12 mouse cellular contexts compared by ENCODE assay signal in genomic region chr5:151143955-151144354, GRCm38 (mm10).
DNase-seq lines count a peak whose midpoint lies in the region; ATAC-seq and TF ChIP-seq lines count a peak whose summit lies in the region.
"Had no signal": no experiment of that assay in that cellular context is flagged by ENCODE, and none has a peak within 500 bp of the region (broad histone marks: within the 10 kb centered on the region; RNA-seq: fewer than 3 reads in every experiment).

No protein-coding gene starts in this region.

- DNase-seq in hindbrain, embryonic 14.5 days (ENCODE audit: low spot score), result no peak
- DNase-seq in midbrain, embryonic 10.5 days (ENCODE audit: low spot score), result no peak
- no peak for DNase-seq in embryo, embryonic 10.5 days (ENCODE audit: low spot score)
- DNase-seq: adrenal gland, postnatal 25 days; layer of hippocampus, postnatal 36 days; liver; spleen, adult 18-20 months had no signal

- TF ChIP-seq CTCF in intestine, postnatal 0 days (IDR thresholded peaks at IDR 0.05; ENCODE audit: low read depth), result no peak
- no peak for TF ChIP-seq CTCF in olfactory bulb, adult 2 months (IDR thresholded peaks at IDR 0.05; ENCODE audit: insufficient read depth, low read depth, low read length)

- H3K4me3 ChIP-seq in hindbrain, embryonic 14.5 days (replicated peaks; ENCODE audit: low read length), result no peak overlapping the region
- H3K4me3 ChIP-seq in hindbrain, embryonic 12.5 days, result no peak overlapping the region
- H3K4me3 ChIP-seq in midbrain, embryonic 10.5 days, result no peak overlapping the region
- no peak overlapping the region for H3K4me3 ChIP-seq in midbrain, embryonic 15.5 days
- no peak overlapping the region for H3K4me3 ChIP-seq in intestine, postnatal 0 days (ENCODE audit: low read depth, low read length)
- H3K4me3 ChIP-seq in olfactory bulb, adult 2 months (ENCODE audit: insufficient read depth, low read depth, low read length), result no peak overlapping the region
- H3K4me3 ChIP-seq: kidney, embryonic 15.5 days had no signal

- 75% methylated on average over 5 of the region's 5 CpGs for WGBS in hindbrain, embryonic 14.5 days
- WGBS in hindbrain, embryonic 12.5 days, result 73% methylated on average over 5 of the region's 5 CpGs
- WGBS in midbrain, embryonic 10.5 days, result 84% methylated on average over 5 of the region's 5 CpGs
- 83% methylated on average over 5 of the region's 5 CpGs for WGBS in midbrain, embryonic 15.5 days
- WGBS in intestine, postnatal 0 days, result 26% methylated on average over 5 of the region's 5 CpGs
- WGBS in olfactory bulb, adult 2 months, result 89% methylated on average over 5 of the region's 5 CpGs

- ATAC-seq in hindbrain, embryonic 14.5 days (ENCODE audit: low FRiP score), result no peak
- ATAC-seq in hindbrain, embryonic 12.5 days (ENCODE audit: low FRiP score), result no peak
- ATAC-seq in midbrain, embryonic 15.5 days (replicated peaks), result no peak
- ATAC-seq in intestine, postnatal 0 days, result peak; percentile 70

- H3K9me3 ChIP-seq in hindbrain, embryonic 14.5 days (ENCODE audit: control insufficient read depth, low read length), result no peaks in the 10 kb centered on the region
- no peaks in the 10 kb centered on the region for H3K9me3 ChIP-seq in hindbrain, embryonic 12.5 days (replicated peaks)
- H3K9me3 ChIP-seq in midbrain, embryonic 10.5 days (replicated peaks), result no peaks in the 10 kb centered on the region
- no peaks in the 10 kb centered on the region for H3K9me3 ChIP-seq in midbrain, embryonic 15.5 days
- no peaks in the 10 kb centered on the region for H3K9me3 ChIP-seq in intestine, postnatal 0 days (ENCODE audit: control insufficient read depth)
- H3K9me3 ChIP-seq: kidney, embryonic 15.5 days had no signal

- no peaks in the 10 kb centered on the region for H3K27me3 ChIP-seq in hindbrain, embryonic 14.5 days (ENCODE audit: control insufficient read depth, insufficient read depth, low read length)
- H3K27me3 ChIP-seq in hindbrain, embryonic 12.5 days, result no peaks in the 10 kb centered on the region
- H3K27me3 ChIP-seq in midbrain, embryonic 10.5 days (ENCODE audit: low read depth, poor library complexity, severe bottlenecking), result no peaks in the 10 kb centered on the region
- H3K27me3 ChIP-seq in midbrain, embryonic 15.5 days (replicated peaks), result no peaks in the 10 kb centered on the region
- no peaks in the 10 kb centered on the region for H3K27me3 ChIP-seq in intestine, postnatal 0 days (replicated peaks; ENCODE audit: control insufficient read depth, insufficient read depth, low read length)
- H3K27me3 ChIP-seq: kidney, embryonic 15.5 days had no signal

- H3K36me3 ChIP-seq in hindbrain, embryonic 14.5 days (replicated peaks; ENCODE audit: control insufficient read depth, insufficient read depth), result no peaks in the 10 kb centered on the region
- H3K36me3 ChIP-seq in hindbrain, embryonic 12.5 days, result no peaks in the 10 kb centered on the region
- H3K36me3 ChIP-seq in midbrain, embryonic 10.5 days, result no peaks in the 10 kb centered on the region
- H3K36me3 ChIP-seq in midbrain, embryonic 15.5 days (replicated peaks), result no peaks in the 10 kb centered on the region
- H3K36me3 ChIP-seq in intestine, postnatal 0 days (ENCODE audit: control insufficient read depth, insufficient read depth), result no peaks in the 10 kb centered on the region
- H3K36me3 ChIP-seq: kidney, embryonic 15.5 days had no signal

- H3K4me1 ChIP-seq in hindbrain, embryonic 14.5 days (replicated peaks; ENCODE audit: control insufficient read depth, insufficient read depth, low read length), result peaks cover 17% of the 10 kb centered on the region
- H3K4me1 ChIP-seq in hindbrain, embryonic 12.5 days, result peaks cover 17% of the 10 kb centered on the region
- peaks cover 29% of the 10 kb centered on the region for H3K4me1 ChIP-seq in midbrain, embryonic 10.5 days
- peaks cover 16% of the 10 kb centered on the region for H3K4me1 ChIP-seq in midbrain, embryonic 15.5 days
- 0 out of 2 replicates have a peak, but pooled peaks cover 7% of the 10 kb centered on the region for H3K4me1 ChIP-seq in intestine, postnatal 0 days (replicated peaks; ENCODE audit: control insufficient read depth, insufficient read depth, low read length)
- 0 out of 2 replicates have a peak, but pooled peaks cover 7% of the 10 kb centered on the region for H3K4me1 ChIP-seq in olfactory bulb, adult 2 months (ENCODE audit: control insufficient read depth, insufficient read depth, low read length)

- H3K27ac ChIP-seq in hindbrain, embryonic 14.5 days, result 0 out of 2 replicates have a peak overlapping the region, but pooled peaks have one; percentile 68
- no peak overlapping the region for H3K27ac ChIP-seq in hindbrain, embryonic 12.5 days
- H3K27ac ChIP-seq in midbrain, embryonic 10.5 days (replicated peaks), result peak overlapping the region; percentile 82; the same call in 1 of the 2 replicates
- H3K27ac ChIP-seq in midbrain, embryonic 15.5 days, result no peak overlapping the region
- no peak overlapping the region for H3K27ac ChIP-seq in intestine, postnatal 0 days (ENCODE audit: low read depth, low read length)
- peak overlapping the region; percentile 24; the same call in 1 of the 2 replicates for H3K27ac ChIP-seq in olfactory bulb, adult 2 months (ENCODE audit: insufficient read depth, low read depth, low read length)

- no peak overlapping the region for H3K9ac ChIP-seq in hindbrain, embryonic 14.5 days
- H3K9ac ChIP-seq in hindbrain, embryonic 12.5 days, result no peak overlapping the region
- no peak overlapping the region for H3K9ac ChIP-seq in midbrain, embryonic 15.5 days
- H3K9ac ChIP-seq in intestine, postnatal 0 days (ENCODE audit: low read depth, low read length), result no peak overlapping the region
- H3K9ac ChIP-seq: kidney, embryonic 15.5 days had no signal

- H3K4me2 ChIP-seq in hindbrain, embryonic 14.5 days (replicated peaks), result no peak overlapping the region
- H3K4me2 ChIP-seq in hindbrain, embryonic 12.5 days (replicated peaks), result no peak overlapping the region
- no peak overlapping the region for H3K4me2 ChIP-seq in midbrain, embryonic 15.5 days
- H3K4me2 ChIP-seq in intestine, postnatal 0 days (replicated peaks; ENCODE audit: low read depth), result no peak overlapping the region
- H3K4me2 ChIP-seq: kidney, embryonic 15.5 days had no signal

- no peak for TF ChIP-seq POLR2A in olfactory bulb, adult 2 months (IDR thresholded peaks at IDR 0.05; ENCODE audit: insufficient read depth, low read depth, low read length)

Comparison
In these comparisons a context has a peak if more than half of its experiments do, and no peak if none do; other contexts are left out.
1. H3K27ac ChIP-seq: peak in hindbrain, embryonic 14.5 days (single experiment), midbrain, embryonic 10.5 days (single experiment) and olfactory bulb, adult 2 months (single experiment); none in hindbrain, embryonic 12.5 days (single experiment), midbrain, embryonic 15.5 days (single experiment) and intestine, postnatal 0 days (single experiment).